ENCODE assay signal across 26 mouse cellular contexts in the genomic region with DNA sequence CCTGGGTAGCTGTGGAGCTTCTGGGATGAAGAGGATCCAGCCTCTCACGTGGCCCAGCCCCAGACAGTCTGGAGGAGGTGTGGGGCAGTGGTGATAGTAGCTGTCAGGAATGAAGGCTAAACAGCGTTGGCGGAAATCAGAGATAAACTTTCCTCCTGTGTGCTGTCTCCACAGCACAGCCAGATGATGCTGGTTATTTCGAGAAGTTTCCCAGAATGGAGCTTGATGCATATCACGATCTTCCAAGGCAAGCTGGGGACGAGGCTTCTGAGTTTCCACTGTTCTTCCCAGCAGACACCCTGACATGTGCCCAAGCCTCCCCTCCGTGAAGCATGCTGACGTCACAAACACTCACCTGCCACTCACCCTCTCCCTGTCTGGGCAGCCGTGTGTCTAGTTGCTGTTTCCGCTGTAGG. TPM values are rescaled to one million over a fixed set of nuclear protein-coding genes. Genes with fewer than 3 reads are reported as not detected.
A peak's percentile ranks its signal among the peaks of the same experiment; 100 is the strongest.
DNase-seq lines count a peak whose midpoint lies in the region; ATAC-seq lines count a peak whose summit lies in the region.
"Had no signal": no experiment of that assay in that cellular context is flagged by ENCODE, and none has a peak within 500 bp of the region (broad histone marks: within the 10 kb centered on the region; RNA-seq: fewer than 3 reads in every experiment).

No protein-coding gene starts in this region.

- no peaks in the 10 kb centered on the region for H3K36me3 ChIP-seq in embryonic facial prominence, embryonic 15.5 days
- H3K36me3 ChIP-seq in embryonic facial prominence, embryonic 10.5 days (replicated peaks): no peaks in the 10 kb centered on the region
- H3K36me3 ChIP-seq: forebrain, embryonic 10.5 days; G1E; hindbrain, embryonic 13.5 days; limb, embryonic 10.5 days had no signal

- no peak overlapping the region for H3K9ac ChIP-seq in embryonic facial prominence, embryonic 15.5 days
- H3K9ac ChIP-seq: hindbrain, embryonic 13.5 days had no signal

- ATAC-seq in embryonic facial prominence, embryonic 15.5 days (ENCODE audit: insufficient number of reproducible peaks, low FRiP score, low TSS enrichment, low read depth): 0 out of 2 replicates have a peak, but pooled peaks have one; percentile 29
- no peak for ATAC-seq in CD4-positive, CD25-positive, alpha-beta regulatory T cell, adult 4 months
- ATAC-seq: inflammation-experienced regulatory T-cells, adult 6 months had no signal

- no peak for DNase-seq in embryonic facial prominence, embryonic 10.5 days (ENCODE audit: low spot score)
- DNase-seq in right cerebral cortex, adult 18-20 months: peak; percentile 81
- no peak for DNase-seq in right cerebral cortex, postnatal 4 days
- peak; percentile 70 to 77 for DNase-seq in left cerebral cortex, postnatal 36 days (ENCODE audit: low spot score in 2 of 2)
- DNase-seq in lung, postnatal 4 days: no peak
- DNase-seq in T-cell, adult 2 months (ENCODE audit: low spot score): no peak
- DNase-seq: adrenal gland, postnatal 14 days; cerebellum, adult 11 months; embryo, embryonic 11 days; kidney, adult 2 months; kidney, postnatal 25 days; lung, adult 18-20 months; lung, postnatal 14 days; midbrain, embryonic 14.5 days; spleen, adult 18-20 months; thymus, adult 18-20 months; thymus, postnatal 4 days had no signal

- H3K27ac ChIP-seq in embryonic facial prominence, embryonic 15.5 days (replicated peaks): no peak overlapping the region
- no peak overlapping the region for H3K27ac ChIP-seq in embryonic facial prominence, embryonic 10.5 days (replicated peaks)
- H3K27ac ChIP-seq: forebrain, embryonic 10.5 days; hindbrain, embryonic 13.5 days; limb, embryonic 10.5 days had no signal

- H3K4me1 ChIP-seq in embryonic facial prominence, embryonic 15.5 days: no peaks in the 10 kb centered on the region
- no peaks in the 10 kb centered on the region for H3K4me1 ChIP-seq in embryonic facial prominence, embryonic 10.5 days
- H3K4me1 ChIP-seq: hindbrain, embryonic 13.5 days had no signal

- WGBS in embryonic facial prominence, embryonic 15.5 days: 61% methylated on average over 10 of the region's 10 CpGs
- 73% methylated on average over 10 of the region's 10 CpGs for WGBS in embryonic facial prominence, embryonic 10.5 days

- H3K9me3 ChIP-seq in embryonic facial prominence, embryonic 15.5 days (replicated peaks): no peaks in the 10 kb centered on the region
- no peaks in the 10 kb centered on the region for H3K9me3 ChIP-seq in embryonic facial prominence, embryonic 10.5 days
- H3K9me3 ChIP-seq: forebrain, embryonic 10.5 days; hindbrain, embryonic 13.5 days; limb, embryonic 10.5 days; megakaryocyte, embryonic 14.5 days had no signal

- H3K4me3 ChIP-seq in embryonic facial prominence, embryonic 15.5 days (replicated peaks): no peak overlapping the region
- no peak overlapping the region for H3K4me3 ChIP-seq in embryonic facial prominence, embryonic 10.5 days
- H3K4me3 ChIP-seq: forebrain, embryonic 10.5 days; hindbrain, embryonic 13.5 days; limb, embryonic 10.5 days; megakaryocyte, embryonic 14.5 days had no signal

- intact Hi-C loops in left cerebral cortex, postnatal 36 days (cut with DNase I): no loop called here

- H3K4me2 ChIP-seq in embryonic facial prominence, embryonic 15.5 days (replicated peaks): no peak overlapping the region
- H3K4me2 ChIP-seq: hindbrain, embryonic 13.5 days had no signal

- H3K27me3 ChIP-seq in embryonic facial prominence, embryonic 15.5 days: peaks cover 2% of the 10 kb centered on the region; the same call in 1 of the 2 replicates
- H3K27me3 ChIP-seq in embryonic facial prominence, embryonic 10.5 days (replicated peaks; ENCODE audit: low read depth, poor library complexity, severe bottlenecking): no peaks in the 10 kb centered on the region
- H3K27me3 ChIP-seq: hindbrain, embryonic 13.5 days had no signal

RNA-seq across cellular contexts. Expression of a gene that starts 43.2 kb away (rescaled TPM):
- polyA plus RNA-seq in embryonic facial prominence, embryonic 15.5 days (2015; fragmentation: Nextera tagmentation; extraction: Ambion mirVana): 7.0 and 7.8 TPM in 2 replicates
- 6.7 and 8.1 TPM in 2 replicates for polyA plus RNA-seq in embryonic facial prominence, embryonic 10.5 days (2016; fragmentation: Nextera tagmentation; extraction: Ambion mirVana)
- total RNA-seq in left cerebral cortex, postnatal 36 days (2021): 10 to 100 TPM; 61.4 to 72.1 TPM
- not detected for polyA plus RNA-seq in CD4-positive, CD25-positive, alpha-beta regulatory T cell, adult 4 months (2017; shearing (Covaris generic))
- total RNA-seq: liver, adult 2 months had no signal
- polyA plus RNA-seq: G1E; inflammation-experienced regulatory T-cells, adult 6 months had no signal

Comparison
In these comparisons a context has a peak if more than half of its experiments do, and no peak if none do; other contexts are left out.
1. DNase-seq: peak in right cerebral cortex, adult 18-20 months (single experiment) and left cerebral cortex, postnatal 36 days (2 of 2); none in embryonic facial prominence, embryonic 10.5 days (single experiment), right cerebral cortex, postnatal 4 days (single experiment), lung, postnatal 4 days (0 of 2) and T-cell, adult 2 months (single experiment).